Mouse (Mus musculus): ENCODE measurements around the gene Gm45337.
"Not testable (repeated sequence)": the region's sequence is repeated elsewhere in the genome, so short reads cannot be mapped to it uniquely, and the experiment has no call there.

Gene Gm45337

GRCm38 (mm10) chr7:142144507-142144906, at the start of gene Gm45337:
Gene Gm45337, minus strand, starts transcription at chr7:142144607.
- DNase-seq (ENCODE audit: low spot score), result no peak

- DNase-seq (ENCODE audit: low spot score), result no peak
These were observed 45.9 kb upstream of the Gm45337 start, which contains the start of gene Gm10153 for GRCm38 (mm10) chr7:142190289-142190688. Gene Gm10153, minus strand, starts transcription at chr7:142190389.

GRCm38 (mm10) chr7:142188156-142188555, 43.7 kb upstream of the Gm45337 start:
- DNase-seq (ENCODE audit: low spot score), result no peak

GRCm38 (mm10) chr7:142181021-142181420, 36.6 kb upstream of the Gm45337 start:
- no peak for DNase-seq (ENCODE audit: low spot score)

GRCm38 (mm10) chr7:142178685-142179084, 34.3 kb upstream of the Gm45337 start:
- DNase-seq (ENCODE audit: low spot score), result no peak

GRCm38 (mm10) chr7:142175905-142176304, 31.5 kb upstream of the Gm45337 start, which contains the start of gene Krtap5-2:
Gene Krtap5-2, minus strand, starts transcription at chr7:142176005.
- DNase-seq (ENCODE audit: low spot score), result not testable (repeated sequence)

GRCm38 (mm10) chr7:142169836-142170235, 25.4 kb upstream of the Gm45337 start:
- DNase-seq (ENCODE audit: low spot score), result no peak

GRCm38 (mm10) chr7:142165639-142166038, 21.2 kb upstream of the Gm45337 start, which contains the start of gene Gm4553:
Gene Gm4553, minus strand, starts transcription at chr7:142165739.
- DNase-seq (ENCODE audit: low spot score), result not testable (repeated sequence)

GRCm38 (mm10) chr7:142159366-142159765, 15.0 kb upstream of the Gm45337 start:
- DNase-seq (ENCODE audit: low spot score), result no peak

GRCm38 (mm10) chr7:142157013-142157412, 12.6 kb upstream of the Gm45337 start, which contains the start of gene Gm29735:
Gene Gm29735, minus strand, starts transcription at chr7:142157113.
- not testable (repeated sequence) for DNase-seq (ENCODE audit: low spot score)

- no peak for DNase-seq (ENCODE audit: low spot score)
These were observed 10.9 kb upstream of the Gm45337 start for GRCm38 (mm10) chr7:142155308-142155707.

- DNase-seq (ENCODE audit: low spot score), result no peak
These were observed 7.8 kb upstream of the Gm45337 start for GRCm38 (mm10) chr7:142152191-142152590.

- no peak for DNase-seq (ENCODE audit: low spot score)
These were observed 4.2 kb upstream of the Gm45337 start for GRCm38 (mm10) chr7:142148633-142149032.

GRCm38 (mm10) chr7:142146033-142146432, 1.6 kb upstream of the Gm45337 start:
- no peak for DNase-seq (ENCODE audit: low spot score)

GRCm38 (mm10) chr7:142145413-142145940, 1.1 kb upstream of the Gm45337 start:
- DNase-seq (ENCODE audit: low spot score), result no peak

- not testable (repeated sequence) for DNase-seq (ENCODE audit: low spot score)
These were observed 849 bp downstream of the Gm45337 start for GRCm38 (mm10) chr7:142143506-142144010.

- no peak for DNase-seq (ENCODE audit: low spot score)
These were observed 3.7 kb downstream of the Gm45337 start for GRCm38 (mm10) chr7:142140696-142141095.

GRCm38 (mm10) chr7:142135934-142136333, 8.5 kb downstream of the Gm45337 start, which contains the start of gene Gm39115:
Gene Gm39115, minus strand, starts transcription at chr7:142136034.
- not testable (repeated sequence) for DNase-seq (ENCODE audit: low spot score)

- DNase-seq (ENCODE audit: low spot score), result no peak
These were observed 10.0 kb downstream of the Gm45337 start for GRCm38 (mm10) chr7:142134206-142134995.

- no peak for DNase-seq (ENCODE audit: low spot score)
These were observed 15.6 kb downstream of the Gm45337 start for GRCm38 (mm10) chr7:142128843-142129242.

GRCm38 (mm10) chr7:142120629-142121028, 23.8 kb downstream of the Gm45337 start, which contains the start of gene Gm45618:
Gene Gm45618, minus strand, starts transcription at chr7:142120729.
- DNase-seq (ENCODE audit: low spot score), result not testable (repeated sequence)

- DNase-seq (ENCODE audit: low spot score), result no peak
These were observed 24.8 kb downstream of the Gm45337 start for GRCm38 (mm10) chr7:142119632-142120031.

- no peak for DNase-seq (ENCODE audit: low spot score)
These were observed 39.7 kb downstream of the Gm45337 start for GRCm38 (mm10) chr7:142104747-142105146.

Data from urinary bladder, postnatal 10 days (tissue).